Mouse (Mus musculus) cerebellum, adult (tissue): ENCODE measurements around the gene Myo9b.
"Not testable (repeated sequence)": the region's sequence is repeated elsewhere in the genome, so short reads cannot be mapped to it uniquely, and the experiment has no call there.

Experiments
- ATAC-seq: cut with Nextera tagmentation; 2 replicates; pipeline ENCODE4 v1.9.2; 2017; ENCODE audit warnings: mild to moderate bottlenecking, moderate library complexity, mixed read lengths; ENCODE audit not compliant: insufficient number of reproducible peaks, low FRiP score, low TSS enrichment

Myo9b gene

GRCm38 (mm10) chr8:71293930-71294329, 21.4 kb downstream of the Myo9b start:
- not testable (repeated sequence) for ATAC-seq

GRCm38 (mm10) chr8:71296188-71296621, 23.7 kb downstream of the Myo9b start:
- no peak for ATAC-seq

DNA sequence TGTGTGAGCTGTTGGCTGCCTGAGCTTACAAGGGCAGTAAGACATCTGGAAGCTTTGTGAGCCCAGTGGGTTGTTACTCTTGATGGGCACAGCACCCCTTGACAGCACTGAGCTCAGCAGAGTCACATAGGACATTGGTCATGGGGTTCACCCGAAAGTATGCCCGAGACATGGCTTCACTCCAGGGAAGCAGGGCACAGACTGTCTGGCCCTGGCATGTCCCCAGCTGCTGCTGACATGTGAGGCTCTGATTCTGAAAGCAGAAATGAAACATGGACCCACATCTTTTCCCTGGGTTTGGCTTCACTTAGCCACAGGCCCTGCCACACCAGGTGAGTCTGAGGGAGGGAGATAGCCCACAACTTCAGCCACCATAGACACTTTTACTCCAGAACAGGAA, 24.3 kb downstream of the Myo9b start:
- ATAC-seq = no peak

DNA sequence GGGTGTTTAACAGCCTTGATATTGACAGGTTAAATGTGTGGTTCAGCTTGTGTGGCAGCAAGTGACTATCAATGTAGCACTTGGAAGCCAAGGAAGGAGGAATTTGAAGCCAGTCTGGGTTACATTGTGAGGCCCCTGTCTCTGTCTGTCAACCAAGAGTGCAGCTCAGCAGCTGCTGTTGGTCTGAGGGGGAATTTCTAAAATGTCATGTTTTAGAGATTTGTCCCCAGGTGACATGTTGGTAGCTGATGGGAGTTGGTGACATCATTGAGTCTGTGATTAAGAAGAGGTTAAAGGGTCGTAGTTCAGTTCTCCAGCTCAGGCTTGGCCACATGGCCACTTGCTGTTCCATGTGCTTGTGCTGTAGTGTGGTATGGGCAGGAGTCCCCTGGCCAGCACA, 24.9 kb downstream of the Myo9b start:
- ATAC-seq = no peak

- no peak for ATAC-seq
These were observed 27.2 kb downstream of the Myo9b start for GRCm38 (mm10) chr8:71299716-71300115.

DNA sequence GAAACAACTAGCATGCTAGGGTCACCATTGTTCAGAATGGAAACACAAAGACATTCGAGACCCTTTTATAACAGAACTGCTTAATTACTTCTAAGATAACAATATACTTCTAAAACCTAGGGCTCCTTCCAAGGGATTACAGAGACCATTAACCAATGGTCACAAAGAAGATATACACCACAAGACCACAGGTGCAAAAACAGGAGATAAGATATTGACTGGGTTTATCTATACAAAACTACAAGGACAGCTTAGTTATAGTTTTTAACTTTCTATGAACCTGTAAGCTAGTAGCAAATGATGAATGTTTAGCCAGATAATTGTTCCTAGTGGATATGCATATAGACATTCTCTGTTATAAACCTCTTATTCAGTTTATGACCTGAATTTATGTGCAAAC, 30.3 kb downstream of the Myo9b start:
- ATAC-seq = no peak

DNA sequence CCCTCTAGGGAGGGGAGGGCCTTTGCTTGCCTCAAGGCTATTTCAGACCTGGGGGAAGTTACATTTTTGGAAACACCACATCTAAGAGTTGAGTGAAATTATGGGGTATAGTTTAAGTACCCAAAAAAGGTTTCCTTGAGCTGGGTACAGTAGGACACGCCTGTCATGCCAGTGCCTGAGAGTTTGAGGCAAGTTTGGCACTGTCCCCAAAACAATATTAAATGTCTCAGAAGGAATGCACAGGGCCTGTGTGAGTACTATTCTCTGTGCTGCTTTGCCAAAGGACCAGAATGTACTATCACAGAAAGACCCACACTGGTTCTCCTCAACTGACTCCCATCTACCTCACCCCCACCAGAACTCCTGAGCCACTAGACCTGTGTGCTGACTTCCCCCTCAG, 31.1 kb downstream of the Myo9b start:
- no peak for ATAC-seq

DNA sequence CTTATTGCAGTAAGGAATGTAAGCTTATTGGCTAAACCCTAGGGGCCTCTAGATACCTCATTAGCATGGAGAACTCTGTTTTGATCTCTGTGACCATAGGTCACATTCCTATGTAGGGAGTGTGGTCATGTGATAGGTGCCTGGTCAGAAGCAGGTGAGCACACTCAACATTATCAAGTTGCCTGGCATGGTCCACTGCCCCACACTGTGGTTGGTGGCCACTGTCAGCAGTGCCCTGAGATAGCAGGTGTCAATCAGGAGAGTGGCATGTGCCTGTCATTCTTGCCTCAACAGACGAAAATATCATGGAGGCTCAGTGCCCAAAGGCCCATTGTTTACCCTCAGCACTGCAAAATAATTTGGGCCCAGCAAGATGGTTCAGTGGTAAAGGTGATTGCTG, 33.5 kb downstream of the Myo9b start:
- no peak for ATAC-seq

- no peak for ATAC-seq
These were observed 34.9 kb downstream of the Myo9b start for GRCm38 (mm10) chr8:71307371-71307770.

GRCm38 (mm10) chr8:71307913-71308312, 35.4 kb downstream of the Myo9b start:
- no peak for ATAC-seq

- ATAC-seq = no peak
These were observed 37.9 kb downstream of the Myo9b start for GRCm38 (mm10) chr8:71310446-71310845.

DNA sequence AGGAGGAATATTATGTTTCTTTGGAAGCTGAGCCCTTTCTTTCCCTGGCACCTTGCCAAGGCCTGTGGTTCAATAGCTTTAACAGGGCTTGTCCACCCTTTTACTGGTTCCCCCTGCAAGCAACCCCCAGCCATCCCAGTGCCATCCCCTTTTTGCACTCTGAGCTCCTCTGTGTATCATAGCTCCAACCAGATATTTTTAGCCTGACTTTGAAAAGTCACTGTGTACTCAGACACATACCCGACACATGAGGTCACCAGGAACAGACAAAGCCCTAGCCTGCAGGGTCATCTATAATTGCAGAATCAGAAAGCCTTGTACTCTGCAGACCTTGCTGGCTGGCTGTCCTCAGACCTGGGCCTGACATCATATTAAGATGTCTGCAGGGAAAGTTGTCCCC, 40.2 kb downstream of the Myo9b start:
- no peak for ATAC-seq

GRCm38 (mm10) chr8:71313951-71314350, 41.4 kb downstream of the Myo9b start:
- no peak for ATAC-seq

DNA sequence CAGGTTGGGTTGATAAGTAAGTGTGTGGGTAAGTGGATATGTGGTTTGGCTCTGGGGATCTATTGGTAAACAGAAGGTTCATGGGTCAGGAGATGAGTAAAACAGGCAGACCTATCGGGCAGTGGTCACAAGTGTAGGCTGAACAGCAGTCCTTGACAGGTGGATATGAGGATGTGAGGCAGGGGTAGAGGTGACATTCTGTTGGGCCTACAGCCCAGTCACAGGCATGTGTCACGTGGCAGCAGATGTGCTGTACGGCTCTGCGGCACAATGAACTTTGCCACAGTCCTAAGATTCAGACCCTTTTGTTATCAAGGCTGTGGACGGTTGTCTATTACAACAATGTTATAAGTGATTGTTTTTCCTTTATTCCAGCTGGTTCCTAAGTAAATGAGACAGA, 43.5 kb downstream of the Myo9b start:
- ATAC-seq = no peak

GRCm38 (mm10) chr8:71316486-71317031, 44.0 kb downstream of the Myo9b start:
- ATAC-seq = no peak

DNA sequence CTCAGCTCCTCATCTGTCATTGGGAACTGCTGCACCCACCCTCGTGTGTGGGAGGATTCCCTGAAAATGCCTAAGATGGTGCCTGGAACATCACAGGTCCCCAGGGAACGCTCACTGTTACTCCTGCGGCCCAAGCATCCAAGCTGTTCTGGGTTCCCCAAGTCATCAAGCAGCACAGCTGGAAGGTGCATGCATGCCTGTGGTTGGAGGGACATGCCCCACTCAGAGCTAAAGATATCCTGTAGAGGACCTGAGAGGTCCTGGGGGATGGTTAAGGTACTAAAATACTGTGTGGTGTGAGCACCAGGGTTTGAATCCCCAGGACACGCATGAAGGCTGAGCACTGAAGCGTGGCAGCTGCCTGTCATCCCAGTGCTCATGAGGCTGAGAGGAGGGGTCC, 46.1 kb downstream of the Myo9b start:
- not testable (repeated sequence) for ATAC-seq

DNA sequence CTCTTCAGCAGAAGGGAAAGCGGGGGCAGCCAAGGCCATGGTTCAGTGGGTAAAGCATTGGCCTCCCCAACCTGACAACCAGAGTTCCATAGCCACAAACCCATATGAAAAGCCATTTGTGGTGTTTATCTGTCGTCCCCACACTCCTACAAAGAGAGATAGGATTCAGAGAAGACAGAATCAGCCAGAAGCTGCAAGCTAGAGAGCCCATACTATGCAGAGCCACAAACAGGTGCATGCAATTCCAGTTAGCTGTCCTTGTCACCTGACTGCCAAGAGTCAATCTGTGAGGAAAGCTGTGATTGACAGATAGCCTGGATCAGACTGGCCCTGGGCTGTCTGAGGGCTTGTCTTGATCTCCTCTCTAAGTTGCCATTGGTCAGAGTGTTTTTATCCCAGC, 47.2 kb downstream of the Myo9b start:
- not testable (repeated sequence) for ATAC-seq

- no peak for ATAC-seq
These were observed 50.4 kb downstream of the Myo9b start for GRCm38 (mm10) chr8:71322939-71323338.

DNA sequence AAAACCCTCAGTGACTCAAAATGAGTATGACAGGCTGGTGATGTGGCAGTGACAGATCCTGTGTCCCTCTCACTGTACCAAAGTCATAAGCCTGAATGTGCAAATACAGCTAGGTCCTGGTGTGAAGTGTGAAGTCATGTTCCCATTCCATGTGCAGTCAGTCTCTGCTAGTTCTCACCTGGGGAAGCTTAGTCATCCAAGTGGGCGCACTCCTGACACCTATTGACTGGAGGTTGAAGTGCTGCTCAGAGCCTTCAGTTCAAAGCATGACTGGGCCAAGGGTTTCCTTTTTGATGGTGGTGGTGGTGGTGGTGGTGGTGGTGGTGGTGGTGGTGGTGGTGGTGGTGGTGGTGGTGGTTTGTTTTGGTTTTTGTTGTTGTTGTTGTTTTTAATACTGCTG, 52.3 kb downstream of the Myo9b start:
- no peak for ATAC-seq

DNA sequence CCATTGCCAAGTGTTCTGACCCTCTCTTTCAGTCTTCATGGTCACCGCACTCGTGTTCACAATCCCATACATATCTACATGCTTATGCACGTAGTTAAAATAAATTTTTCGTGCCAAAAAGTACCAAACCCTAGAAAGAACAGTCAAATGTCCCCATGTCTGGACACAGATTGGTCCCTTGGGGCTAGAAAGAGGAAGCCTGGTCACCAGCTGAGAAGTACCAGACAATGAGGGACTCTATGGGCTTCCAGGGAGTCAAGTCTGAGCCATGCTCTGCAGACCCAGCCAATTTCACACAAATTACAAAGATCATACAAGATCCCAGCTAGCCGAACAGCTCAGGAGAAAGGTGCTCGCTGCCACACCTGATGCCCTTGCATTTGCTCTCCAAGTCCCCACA, 65.3 kb downstream of the Myo9b start:
- ATAC-seq = not testable (repeated sequence)

GRCm38 (mm10) chr8:71340625-71341024, 68.1 kb downstream of the Myo9b start:
- ATAC-seq = no peak

- no peak for ATAC-seq
These were observed 74.1 kb downstream of the Myo9b start for GRCm38 (mm10) chr8:71346581-71346980.

GRCm38 (mm10) chr8:71351117-71351516, 78.6 kb downstream of the Myo9b start:
- ATAC-seq = no peak
